20 mouse cellular contexts compared by ENCODE assay signal in the genomic region with DNA sequence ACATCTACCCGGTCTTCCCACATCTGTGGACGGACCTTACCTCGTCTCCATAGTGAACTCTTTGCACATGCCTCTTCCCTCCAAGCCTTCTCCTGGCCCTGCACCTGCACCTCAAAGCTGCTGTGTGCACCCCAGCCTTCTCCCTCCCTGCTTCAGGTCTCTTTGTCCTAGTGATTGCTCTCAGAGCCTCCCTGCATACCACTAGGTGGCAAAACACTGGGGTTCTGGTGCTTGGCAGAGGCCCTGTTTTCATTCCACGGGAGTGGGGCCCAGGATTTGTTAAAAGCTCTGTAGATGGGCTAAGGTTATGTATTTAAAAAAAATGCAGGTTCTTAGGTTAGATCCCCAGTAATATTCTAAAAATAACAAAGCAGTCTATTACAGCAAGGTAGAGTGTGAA. TPM values are rescaled to one million over a fixed set of nuclear protein-coding genes. Genes with fewer than 3 reads are reported as not detected.
DNase-seq lines count a peak whose midpoint lies in the region; ATAC-seq and TF ChIP-seq lines count a peak whose summit lies in the region.
"Had no signal": no experiment of that assay in that cellular context is flagged by ENCODE, and none has a peak within 500 bp of the region (broad histone marks: within the 10 kb centered on the region; RNA-seq: fewer than 3 reads in every experiment).

No protein-coding gene starts in this region.

- 61% methylated on average over 4 of the region's 4 CpGs for WGBS in intestine, postnatal 0 days
- 56% methylated on average over 4 of the region's 4 CpGs for WGBS in intestine, embryonic 15.5 days
- 55% methylated on average over 4 of the region's 4 CpGs for WGBS in lung, embryonic 14.5 days
- WGBS in neural tube, embryonic 13.5 days: 64% methylated on average over 4 of the region's 4 CpGs

- peaks cover 27% of the 10 kb centered on the region for H3K27me3 ChIP-seq in intestine, postnatal 0 days (replicated peaks; ENCODE audit: control insufficient read depth, insufficient read depth, low read length)
- peaks cover 39% of the 10 kb centered on the region for H3K27me3 ChIP-seq in intestine, embryonic 15.5 days (replicated peaks)
- peaks cover 34% of the 10 kb centered on the region for H3K27me3 ChIP-seq in lung, embryonic 14.5 days (ENCODE audit: insufficient read depth, low read length)
- H3K27me3 ChIP-seq in neural tube, embryonic 13.5 days: peaks cover 42% of the 10 kb centered on the region

- DNase-seq in lung, embryonic 14.5 days: peak; percentile 26
- DNase-seq in lung, postnatal 14 days: no peak
- no peak for DNase-seq in neural tube, embryonic 10.5 days (ENCODE audit: extremely low spot score, low spot score)
- DNase-seq in natural killer cell, adult 2 months (ENCODE audit: low spot score in 2 of 2): no peak
- DNase-seq: adrenal gland, adult 8-10 months; cerebellum, adult 11 months; kidney, adult 18-20 months; right cerebral cortex, postnatal 14 days; spleen, adult 18-20 months; thymus, postnatal 36 days had no signal

- H3K4me3 ChIP-seq in intestine, postnatal 0 days (ENCODE audit: low read depth, low read length): no peak overlapping the region
- H3K4me3 ChIP-seq in intestine, embryonic 15.5 days (replicated peaks): no peak overlapping the region
- no peak overlapping the region for H3K4me3 ChIP-seq in lung, embryonic 14.5 days (ENCODE audit: low read depth, low read length)
- no peak overlapping the region for H3K4me3 ChIP-seq in neural tube, embryonic 13.5 days
- H3K4me3 ChIP-seq: embryonic facial prominence, embryonic 15.5 days; heart, embryonic 12.5 days; hindbrain, embryonic 15.5 days; limb, embryonic 13.5 days had no signal

- no peak overlapping the region for H3K4me2 ChIP-seq in intestine, postnatal 0 days (replicated peaks; ENCODE audit: low read depth)
- H3K4me2 ChIP-seq in intestine, embryonic 15.5 days (replicated peaks): no peak overlapping the region
- H3K4me2 ChIP-seq in lung, embryonic 14.5 days: no peak overlapping the region
- no peak overlapping the region for H3K4me2 ChIP-seq in neural tube, embryonic 13.5 days
- H3K4me2 ChIP-seq: embryonic facial prominence, embryonic 15.5 days; heart, embryonic 12.5 days; hindbrain, embryonic 15.5 days; limb, embryonic 13.5 days had no signal

- H3K9me3 ChIP-seq in intestine, postnatal 0 days (ENCODE audit: control insufficient read depth): no peaks in the 10 kb centered on the region
- no peaks in the 10 kb centered on the region for H3K9me3 ChIP-seq in intestine, embryonic 15.5 days
- H3K9me3 ChIP-seq in lung, embryonic 14.5 days (ENCODE audit: low read depth, low read length): no peaks in the 10 kb centered on the region
- no peaks in the 10 kb centered on the region for H3K9me3 ChIP-seq in neural tube, embryonic 13.5 days
- H3K9me3 ChIP-seq: embryonic facial prominence, embryonic 15.5 days; heart, embryonic 12.5 days; hindbrain, embryonic 15.5 days; limb, embryonic 13.5 days had no signal

- H3K9ac ChIP-seq in intestine, postnatal 0 days (ENCODE audit: low read depth, low read length): no peak overlapping the region
- H3K9ac ChIP-seq in intestine, embryonic 15.5 days: no peak overlapping the region
- no peak overlapping the region for H3K9ac ChIP-seq in lung, embryonic 14.5 days
- H3K9ac ChIP-seq in neural tube, embryonic 13.5 days: no peak overlapping the region
- H3K9ac ChIP-seq: embryonic facial prominence, embryonic 15.5 days; heart, embryonic 12.5 days; hindbrain, embryonic 15.5 days; limb, embryonic 13.5 days had no signal

- peak; percentile 34 for TF ChIP-seq CTCF in intestine, postnatal 0 days (IDR thresholded peaks at IDR 0.05; ENCODE audit: low read depth)
- TF ChIP-seq CTCF in lung, embryonic 14.5 days (IDR thresholded peaks at IDR 0.05; ENCODE audit: low read depth): no peak; the same call in 1 of the 2 replicates

- H3K4me1 ChIP-seq in intestine, postnatal 0 days (replicated peaks; ENCODE audit: control insufficient read depth, insufficient read depth, low read length): no peaks in the 10 kb centered on the region
- H3K4me1 ChIP-seq in intestine, embryonic 15.5 days (replicated peaks): peaks cover 14% of the 10 kb centered on the region
- H3K4me1 ChIP-seq in lung, embryonic 14.5 days (ENCODE audit: insufficient read depth): no peaks in the 10 kb centered on the region
- H3K4me1 ChIP-seq in neural tube, embryonic 13.5 days (replicated peaks): peaks cover 26% of the 10 kb centered on the region

- H3K27ac ChIP-seq in intestine, postnatal 0 days (ENCODE audit: low read depth, low read length): no peak overlapping the region
- H3K27ac ChIP-seq in intestine, embryonic 15.5 days: no peak overlapping the region
- H3K27ac ChIP-seq in lung, embryonic 14.5 days (ENCODE audit: low read depth): peak overlapping the region; percentile 67; the same call in 1 of the 2 replicates
- H3K27ac ChIP-seq in neural tube, embryonic 13.5 days (replicated peaks): 0 out of 2 replicates have a peak overlapping the region, but pooled peaks have one; percentile 13
- H3K27ac ChIP-seq: embryonic facial prominence, embryonic 15.5 days; hindbrain, embryonic 15.5 days; limb, embryonic 13.5 days had no signal

- ATAC-seq in intestine, postnatal 0 days: no peak
- no peak for ATAC-seq in intestine, embryonic 15.5 days
- ATAC-seq in lung, embryonic 14.5 days (ENCODE audit: insufficient read depth): no peak
- no peak for ATAC-seq in neural tube, embryonic 13.5 days (ENCODE audit: low read depth)
- ATAC-seq: Patski had no signal

- peaks cover 8% of the 10 kb centered on the region; the same call in 1 of the 2 replicates for H3K36me3 ChIP-seq in intestine, postnatal 0 days (ENCODE audit: control insufficient read depth, insufficient read depth)
- H3K36me3 ChIP-seq in intestine, embryonic 15.5 days: peaks cover under 1% of the 10 kb centered on the region; the same call in 1 of the 2 replicates
- H3K36me3 ChIP-seq in lung, embryonic 14.5 days (ENCODE audit: insufficient read depth): peaks cover under 1% of the 10 kb centered on the region; the same call in 1 of the 2 replicates
- peaks cover 18% of the 10 kb centered on the region for H3K36me3 ChIP-seq in neural tube, embryonic 13.5 days

RNA-seq across cellular contexts. Expression of a gene that starts 5.0 kb away (rescaled TPM):
- 0.27 and 0.58 TPM in 2 replicates for polyA plus RNA-seq in intestine, postnatal 0 days (2015; fragmentation: Nextera tagmentation; extraction: Ambion mirVana)
- polyA plus RNA-seq in intestine, embryonic 15.5 days (2015; fragmentation: Nextera tagmentation; extraction: Ambion mirVana): 9.2 and 14.0 TPM in 2 replicates
- polyA plus RNA-seq in lung, embryonic 14.5 days (2014; fragmentation: Nextera tagmentation; extraction: Ambion mirVana): 0.28 and 1.0 TPM in 2 replicates
- polyA plus RNA-seq in neural tube, embryonic 13.5 days (2015; fragmentation: Nextera tagmentation; extraction: Ambion mirVana): 20.0 and 26.8 TPM in 2 replicates
- polyA plus RNA-seq: C2C12 had no signal

RNA-seq across cellular contexts. Expression of a gene that starts 33.3 kb away (rescaled TPM):
- 13.3 and 14.7 TPM in 2 replicates for polyA plus RNA-seq in intestine, postnatal 0 days (2015; fragmentation: Nextera tagmentation; extraction: Ambion mirVana)
- polyA plus RNA-seq in intestine, embryonic 15.5 days (2015; fragmentation: Nextera tagmentation; extraction: Ambion mirVana): 20.6 and 21.5 TPM in 2 replicates
- 15.2 and 16.8 TPM in 2 replicates for polyA plus RNA-seq in lung, embryonic 14.5 days (2014; fragmentation: Nextera tagmentation; extraction: Ambion mirVana)
- 62.0 and 65.1 TPM in 2 replicates for polyA plus RNA-seq in neural tube, embryonic 13.5 days (2015; fragmentation: Nextera tagmentation; extraction: Ambion mirVana)

RNA-seq across cellular contexts. Expression of a gene that starts 49.9 kb away (rescaled TPM):
- polyA plus RNA-seq in intestine, postnatal 0 days (2015; fragmentation: Nextera tagmentation; extraction: Ambion mirVana): 9.0 and 9.6 TPM in 2 replicates
- 9.4 and 12.3 TPM in 2 replicates for polyA plus RNA-seq in intestine, embryonic 15.5 days (2015; fragmentation: Nextera tagmentation; extraction: Ambion mirVana)
- 18.6 and 25.4 TPM in 2 replicates for polyA plus RNA-seq in lung, embryonic 14.5 days (2014; fragmentation: Nextera tagmentation; extraction: Ambion mirVana)
- 3.2 and 4.1 TPM in 2 replicates for polyA plus RNA-seq in neural tube, embryonic 13.5 days (2015; fragmentation: Nextera tagmentation; extraction: Ambion mirVana)

RNA-seq across cellular contexts. Expression of a gene that starts 50.3 kb away (rescaled TPM):
- 0.73 and 0.86 TPM in 2 replicates for polyA plus RNA-seq in intestine, postnatal 0 days (2015; fragmentation: Nextera tagmentation; extraction: Ambion mirVana)
- 1.1 and 1.5 TPM in 2 replicates for polyA plus RNA-seq in intestine, embryonic 15.5 days (2015; fragmentation: Nextera tagmentation; extraction: Ambion mirVana)
- polyA plus RNA-seq in lung, embryonic 14.5 days (2014; fragmentation: Nextera tagmentation; extraction: Ambion mirVana): 0.08 TPM in 1 of 2 replicates, not detected in the other
- polyA plus RNA-seq in neural tube, embryonic 13.5 days (2015; fragmentation: Nextera tagmentation; extraction: Ambion mirVana): 42.3 and 48.7 TPM in 2 replicates
- polyA plus RNA-seq: liver, embryonic 16.5 days had no signal

Comparison
In these comparisons a context has a peak if more than half of its experiments do, and no peak if none do; other contexts are left out.
1. H3K27ac ChIP-seq: peak in lung, embryonic 14.5 days (single experiment) and neural tube, embryonic 13.5 days (single experiment); none in intestine, postnatal 0 days (single experiment) and intestine, embryonic 15.5 days (single experiment).